Mouse (Mus musculus): Measurements from ENCODE around the gene Gm6588. TPM values are rescaled to one million over a fixed set of nuclear protein-coding genes. Genes with fewer than 3 reads are reported as not detected.
A peak's percentile ranks its signal among the peaks of the same experiment; 100 is the strongest.
"Not testable (repeated sequence)": the region's sequence is repeated elsewhere in the genome, so short reads cannot be mapped to it uniquely, and the experiment has no call there.

Gm6588 gene
- polyA plus RNA-seq (2016; fragmentation: Nextera tagmentation; extraction: Ambion mirVana), result 0.37 and 0.64 TPM in 2 replicates

- WGBS, result 64% methylated on average over 17 of the region's 18 CpGs
- Histone ChIP-seq H3K27ac (no peak within 1 kb of the TSS), H3K9ac (no peak within 1 kb of the TSS), H3K9me3 (replicated peaks) (no peaks in the 10 kb centered on the region), H3K4me1 (no peaks in the 10 kb centered on the region), H3K4me3 (no peak within 1 kb of the TSS), H3K27me3 (peaks cover 9% of the 10 kb centered on the region; the same call in 1 of the 2 replicates), H3K36me3 (no peaks in the 10 kb centered on the region), H3K4me2 (replicated peaks) (no peak within 1 kb of the TSS)
- ATAC-seq (ENCODE audit: low FRiP score), result no peak
Observed at GRCm38 (mm10) chr5:112448747-112449440, at the start of gene Gm6588. Gene Gm6588, plus strand, starts transcription at chr5:112449426.

GRCm38 (mm10) chr5:112402437-112402836 lies 46.8 kb upstream of the Gm6588 start:
- Histone ChIP-seq H3K27me3 (no peaks in the 10 kb centered on the region), H3K4me2 (replicated peaks) (no peak overlapping the region), H3K27ac (no peak overlapping the region), H3K9ac (no peak overlapping the region), H3K4me3 (no peak overlapping the region), H3K4me1 (no peaks in the 10 kb centered on the region), H3K36me3 (no peaks in the 10 kb centered on the region), H3K9me3 (replicated peaks) (no peaks in the 10 kb centered on the region)
- no peak for ATAC-seq (ENCODE audit: low FRiP score)
- WGBS, result 63% methylated on average over 3 of the region's 3 CpGs

- no peaks in the 10 kb centered on the region for H3K9me3 ChIP-seq (replicated peaks)
- H3K27me3 ChIP-seq, result no peaks in the 10 kb centered on the region
- WGBS, result 77% methylated on average over 3 of the region's 3 CpGs
- no peak overlapping the region for H3K27ac ChIP-seq
- H3K36me3 ChIP-seq, result no peaks in the 10 kb centered on the region
- no peak overlapping the region for H3K4me3 ChIP-seq
- H3K4me1 ChIP-seq, result peaks cover 9% of the 10 kb centered on the region
- H3K9ac ChIP-seq, result no peak overlapping the region
- no peak overlapping the region for H3K4me2 ChIP-seq (replicated peaks)
- no peak for ATAC-seq (ENCODE audit: low FRiP score)
Observed at GRCm38 (mm10) chr5:112406017-112406416, 43.2 kb upstream of the Gm6588 start.

- ATAC-seq (ENCODE audit: low FRiP score), result no peak
Observed at GRCm38 (mm10) chr5:112409274-112409673, 40.0 kb upstream of the Gm6588 start.

DNA sequence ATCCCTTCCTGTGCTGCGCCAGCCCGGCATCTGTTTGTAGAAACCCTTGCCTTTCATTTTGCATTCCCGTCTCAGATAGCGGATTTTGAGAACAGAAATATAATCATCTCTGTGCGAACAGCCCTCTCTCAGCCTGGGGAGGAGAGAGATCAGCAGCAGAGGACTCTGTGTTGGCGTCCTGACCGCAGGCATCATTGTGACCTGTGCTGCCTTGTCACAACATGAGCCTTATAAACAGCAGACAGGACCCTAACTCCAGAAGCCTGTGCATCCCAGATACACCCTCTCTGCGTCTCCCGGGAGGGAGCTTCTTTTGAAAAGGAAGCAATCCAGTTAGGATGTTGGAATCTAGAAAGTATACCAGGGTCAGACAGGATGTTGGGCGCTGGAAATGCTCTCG lies 38.2 kb upstream of the Gm6588 start:
- Histone ChIP-seq H3K4me3 (no peak overlapping the region), H3K4me2 (replicated peaks) (peak overlapping the region; percentile 36), H3K27ac (peak overlapping the region; percentile 75), H3K9me3 (replicated peaks) (no peaks in the 10 kb centered on the region), H3K4me1 (peaks cover 24% of the 10 kb centered on the region), H3K27me3 (no peaks in the 10 kb centered on the region), H3K9ac (no peak overlapping the region), H3K36me3 (no peaks in the 10 kb centered on the region)
- 27% methylated on average over 11 of the region's 11 CpGs for WGBS
- ATAC-seq (ENCODE audit: low FRiP score), result no peak

More at GRCm38 (mm10) chr5:112409274-112409673, 40.0 kb upstream of the Gm6588 start:
- peak overlapping the region; percentile 24; the same call in 1 of the 2 replicates for H3K27ac ChIP-seq
- no peak overlapping the region for H3K4me3 ChIP-seq
- H3K4me2 ChIP-seq (replicated peaks), result no peak overlapping the region
- H3K9ac ChIP-seq, result no peak overlapping the region
- 60% methylated on average over 5 of the region's 5 CpGs for WGBS
- no peaks in the 10 kb centered on the region for H3K27me3 ChIP-seq
- H3K4me1 ChIP-seq, result peaks cover 24% of the 10 kb centered on the region
- H3K9me3 ChIP-seq (replicated peaks), result no peaks in the 10 kb centered on the region
- no peaks in the 10 kb centered on the region for H3K36me3 ChIP-seq

DNA sequence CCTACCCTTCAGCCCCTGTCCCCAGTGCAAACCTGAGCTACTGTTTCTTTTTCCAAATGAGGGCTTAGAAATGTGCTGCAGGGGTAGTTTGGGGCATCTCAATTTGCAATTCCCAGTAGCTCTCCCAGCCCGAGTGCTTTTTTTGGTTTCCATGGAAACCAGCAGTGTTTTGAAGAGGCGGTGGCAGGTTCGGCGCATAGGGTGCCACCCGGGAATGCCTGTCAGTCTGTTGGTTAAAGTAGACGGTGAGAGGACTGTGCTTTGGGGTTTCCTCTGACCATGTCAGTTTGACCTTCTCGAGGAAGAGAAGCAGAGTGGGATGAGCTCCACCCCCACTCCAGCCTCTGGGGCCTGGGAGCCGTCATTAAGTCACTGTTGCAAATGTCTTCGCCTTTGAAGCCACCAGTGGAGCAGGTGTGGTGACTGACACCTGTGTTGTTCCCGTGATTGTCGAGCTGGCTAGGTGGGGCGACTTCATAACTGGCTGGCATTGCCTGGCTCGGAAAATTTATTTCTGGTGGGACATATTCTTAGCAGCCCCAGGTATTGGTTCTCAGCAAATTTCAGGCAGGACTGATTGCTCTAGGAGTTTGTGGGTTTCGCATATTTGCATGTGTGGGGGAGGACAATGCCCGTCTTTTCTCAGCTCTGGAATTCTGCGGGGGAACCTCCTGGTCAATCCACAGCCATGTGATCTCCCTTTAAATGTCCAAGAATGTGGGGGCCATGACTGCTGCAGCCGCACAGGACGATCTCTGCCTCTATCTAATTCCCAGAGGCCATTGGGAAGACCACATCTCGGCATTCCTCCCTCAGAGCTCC lies 37.5 kb upstream of the Gm6588 start:
- peak overlapping the region; percentile 75 for H3K27ac ChIP-seq
- peak; percentile 69 for ATAC-seq (ENCODE audit: low FRiP score)
- 13% methylated on average over 19 of the region's 19 CpGs for WGBS
- no peak overlapping the region for H3K9ac ChIP-seq
- H3K36me3 ChIP-seq, result no peaks in the 10 kb centered on the region
- peaks cover 30% of the 10 kb centered on the region for H3K4me1 ChIP-seq
- H3K4me3 ChIP-seq, result no peak overlapping the region
- H3K9me3 ChIP-seq (replicated peaks), result no peaks in the 10 kb centered on the region
- no peaks in the 10 kb centered on the region for H3K27me3 ChIP-seq
- H3K4me2 ChIP-seq (replicated peaks), result peak overlapping the region; percentile 36

- H3K36me3 ChIP-seq; H3K4me3 ChIP-seq; H3K9me3 ChIP-seq (replicated peaks); H3K27me3 ChIP-seq; ATAC-seq (ENCODE audit: low FRiP score); H3K9ac ChIP-seq; H3K4me2 ChIP-seq (replicated peaks); H3K27ac ChIP-seq: not testable (repeated sequence)
- peaks cover 38% of the 10 kb centered on the region for H3K4me1 ChIP-seq
- 83% methylated on average over 4 of the region's 4 CpGs for WGBS
Observed at GRCm38 (mm10) chr5:112412781-112413180, 36.4 kb upstream of the Gm6588 start.

GRCm38 (mm10) chr5:112416673-112417072 lies 32.6 kb upstream of the Gm6588 start:
- Histone ChIP-seq H3K4me1 (peaks cover 26% of the 10 kb centered on the region), H3K4me3 (no peak overlapping the region), H3K36me3 (peaks cover 6% of the 10 kb centered on the region; the same call in 1 of the 2 replicates), H3K4me2 (replicated peaks) (no peak overlapping the region), H3K9me3 (replicated peaks) (no peaks in the 10 kb centered on the region), H3K9ac (no peak overlapping the region), H3K27ac (peak overlapping the region; percentile 83), H3K27me3 (peaks cover 10% of the 10 kb centered on the region; the same call in 1 of the 2 replicates)
- 41% methylated on average over 5 of the region's 5 CpGs for WGBS
- ATAC-seq (ENCODE audit: low FRiP score), result peak; percentile 78

DNA sequence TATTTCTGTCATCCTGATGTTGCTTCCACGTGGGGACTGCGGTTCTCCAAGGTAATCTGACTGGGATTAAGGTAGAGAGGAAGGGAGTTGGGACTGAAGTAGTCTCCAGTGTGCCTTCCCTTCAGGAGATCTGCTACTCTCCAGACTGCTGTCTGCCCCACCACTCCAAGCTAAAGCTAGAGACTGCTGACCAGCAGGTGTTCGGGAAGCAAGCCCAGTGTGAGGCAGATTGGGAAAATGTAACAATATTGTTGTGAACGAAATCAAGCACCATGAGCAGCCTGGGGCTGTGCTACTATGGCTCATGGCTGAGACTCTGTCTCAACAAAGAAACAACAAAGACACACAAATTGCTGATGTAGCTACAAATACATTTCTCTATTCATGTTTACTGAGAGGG lies 31.2 kb upstream of the Gm6588 start:
- Histone ChIP-seq H3K4me1 (peaks cover 18% of the 10 kb centered on the region), H3K9ac (no peak overlapping the region), H3K27me3 (peaks cover 11% of the 10 kb centered on the region; the same call in 1 of the 2 replicates), H3K9me3 (replicated peaks) (no peaks in the 10 kb centered on the region), H3K4me3 (no peak overlapping the region), H3K4me2 (replicated peaks) (no peak overlapping the region), H3K27ac (peak overlapping the region; percentile 44; the same call in 1 of the 2 replicates), H3K36me3 (peaks cover 9% of the 10 kb centered on the region)
- no peak for ATAC-seq (ENCODE audit: low FRiP score)
- WGBS, result 57% methylated on average over 4 of the region's 4 CpGs

GRCm38 (mm10) chr5:112419535-112419934 lies 29.7 kb upstream of the Gm6588 start:
- Histone ChIP-seq H3K4me3 (no peak overlapping the region), H3K4me1 (peaks cover 18% of the 10 kb centered on the region), H3K27ac (no peak overlapping the region), H3K9me3 (replicated peaks) (no peaks in the 10 kb centered on the region), H3K4me2 (replicated peaks) (peak overlapping the region; percentile 1; the same call in 1 of the 2 replicates), H3K27me3 (peaks cover 19% of the 10 kb centered on the region), H3K9ac (no peak overlapping the region), H3K36me3 (peaks cover 9% of the 10 kb centered on the region)
- WGBS, result 27% methylated on average over 12 of the region's 12 CpGs
- no peak for ATAC-seq (ENCODE audit: low FRiP score)

DNA sequence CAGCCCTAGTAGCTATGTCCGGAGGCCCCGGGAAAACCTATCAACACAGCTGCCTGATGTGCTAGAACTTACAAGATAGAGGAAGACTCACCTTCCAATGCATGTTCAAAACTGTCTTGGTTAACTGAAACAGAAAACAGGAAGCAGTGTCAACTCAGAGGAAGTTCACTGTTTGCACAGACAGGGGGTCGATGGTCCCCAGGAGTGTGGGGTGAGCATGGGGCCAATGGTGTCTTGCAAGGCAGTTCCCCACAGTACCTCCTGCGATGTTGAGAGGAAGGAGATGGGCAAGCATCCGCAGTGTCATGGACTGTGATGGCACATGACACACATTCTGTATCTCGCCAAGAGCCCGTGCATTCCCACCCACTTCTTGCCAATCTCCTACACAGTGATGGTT lies 22.6 kb upstream of the Gm6588 start:
- Histone ChIP-seq H3K4me3 (no peak overlapping the region), H3K27ac (no peak overlapping the region), H3K9ac (no peak overlapping the region), H3K4me1 (peaks cover 5% of the 10 kb centered on the region), H3K36me3 (peaks cover 4% of the 10 kb centered on the region), H3K27me3 (peaks cover 41% of the 10 kb centered on the region), H3K4me2 (replicated peaks) (no peak overlapping the region), H3K9me3 (replicated peaks) (no peaks in the 10 kb centered on the region)
- WGBS, result 91% methylated on average over 7 of the region's 7 CpGs
- no peak for ATAC-seq (ENCODE audit: low FRiP score)

GRCm38 (mm10) chr5:112427283-112427682 lies 21.9 kb upstream of the Gm6588 start:
- no peak for ATAC-seq (ENCODE audit: low FRiP score)

More at GRCm38 (mm10) chr5:112427283-112427682, 21.9 kb upstream of the Gm6588 start:
- Histone ChIP-seq H3K36me3 (no peaks in the 10 kb centered on the region), H3K9me3 (replicated peaks) (no peaks in the 10 kb centered on the region), H3K4me2 (replicated peaks) (no peak overlapping the region), H3K4me1 (peaks cover 9% of the 10 kb centered on the region), H3K9ac (no peak overlapping the region), H3K4me3 (no peak overlapping the region), H3K27me3 (peaks cover 46% of the 10 kb centered on the region), H3K27ac (no peak overlapping the region)
- WGBS, result 50% methylated on average over 2 of the region's 2 CpGs

Data from hindbrain, embryonic 12.5 days (tissue).